Mouse (Mus musculus) limb, embryonic 14.5 days (tissue): ENCODE data around the gene Hic2. TPM values are rescaled to one million over a fixed set of nuclear protein-coding genes. Genes with fewer than 3 reads are reported as not detected.

Source experiments
- ATAC-seq: fragments of 200-750 bp; cut with Nextera tagmentation; 2 replicates; pipeline ENCODE4 v1.8.0; 2017; ENCODE audit warnings: low read depth, moderate number of reproducible peaks, moderate TSS enrichment; ENCODE audit not compliant: low FRiP score
- DNase-seq: peaks from one replicate; pipeline ENCODE4 v3.0.0-alpha.2; 2015; ENCODE audit warnings: low spot score
- H3K27ac ChIP-seq: fragments of 300-500 bp; sonication (generic); replicated peaks from 2 replicates; pipeline ENCODE4 v1.5.1; 2014; ENCODE audit warnings: low read depth, mild to moderate bottlenecking, low read length, moderate library complexity, mixed read lengths
- H3K27me3 ChIP-seq: fragments of 300-500 bp; sonication (generic); 2 replicates; pipeline ENCODE4 v1.6.1; 2014; ENCODE audit warnings: low read length, mixed read lengths; ENCODE audit not compliant: control insufficient read depth, insufficient read depth
- H3K36me3 ChIP-seq: fragments of 300-500 bp; sonication (generic); 2 replicates; pipeline ENCODE4 v1.6.1; 2014; ENCODE audit warnings: mild to moderate bottlenecking, low read length, moderate library complexity, mixed read lengths; ENCODE audit not compliant: control insufficient read depth, insufficient read depth
- H3K4me1 ChIP-seq: fragments of 300-500 bp; sonication (generic); 2 replicates; pipeline ENCODE4 v1.6.1; 2014; ENCODE audit warnings: antibody characterized with exemption, low read length, mixed read lengths; ENCODE audit not compliant: control insufficient read depth, insufficient read depth
- H3K4me2 ChIP-seq: fragments of 300-500 bp; sonication (generic); replicated peaks from 2 replicates; pipeline ENCODE4 v1.6.1; 2014; ENCODE audit warnings: low read depth, mild to moderate bottlenecking, low read length, moderate library complexity; ENCODE audit not compliant: severe bottlenecking
- H3K4me3 ChIP-seq: fragments of 300-500 bp; sonication (generic); replicated peaks from 2 replicates; pipeline ENCODE4 v1.5.1; 2014; ENCODE audit warnings: low read length
- H3K9ac ChIP-seq: fragments of 300-500 bp; sonication (generic); 2 replicates; pipeline ENCODE4 v1.6.1; 2014; ENCODE audit warnings: mild to moderate bottlenecking, low read depth, low read length, moderate library complexity; ENCODE audit not compliant: severe bottlenecking
- H3K9me3 ChIP-seq: fragments of 300-500 bp; sonication (generic); 2 replicates; pipeline ENCODE4 v1.6.1; 2016; ENCODE audit warnings: low read length; ENCODE audit not compliant: control insufficient read depth
- POLR2A ChIP-seq: fragments of 200-500 bp; IDR thresholded peaks from 2 replicates; pipeline ENCODE4 v1.8.0; 2012; ENCODE audit warnings: inconsistent platforms, mild to moderate bottlenecking, moderate library complexity, borderline replicate concordance; ENCODE audit not compliant: insufficient read depth, insufficient read length; ENCODE audit errors: extremely low read depth
- WGBS: fragments of 180-500 bp; shearing (Covaris S2); extraction: QIAGEN DNeasy Blood & Tissue Kit; methylation state at CpG from one replicate; pipeline ENCODE4 v1.1.7; 2014; 5-methylcytosine and 5-hydroxymethylcytosine counted together
- polyA plus RNA-seq, 2 experiments: library from polyadenylated mRNA; depleted of rRNA in 1 of 2; stranded (reverse) in 1 of 2; unstranded in 1 of 2; fragments of >200 nt; fragmentation: Nextera tagmentation in 1 of 2; extraction: Ambion mirVana in 1 of 2; gene quantifications; 2 replicates each; pipeline versions ENCODE4 v1.2.1 to v1.2.3; 2012 to 2014

Hic2 gene
- polyA plus RNA-seq, 2 experiments, result 4.6 to 7.8 TPM

DNA sequence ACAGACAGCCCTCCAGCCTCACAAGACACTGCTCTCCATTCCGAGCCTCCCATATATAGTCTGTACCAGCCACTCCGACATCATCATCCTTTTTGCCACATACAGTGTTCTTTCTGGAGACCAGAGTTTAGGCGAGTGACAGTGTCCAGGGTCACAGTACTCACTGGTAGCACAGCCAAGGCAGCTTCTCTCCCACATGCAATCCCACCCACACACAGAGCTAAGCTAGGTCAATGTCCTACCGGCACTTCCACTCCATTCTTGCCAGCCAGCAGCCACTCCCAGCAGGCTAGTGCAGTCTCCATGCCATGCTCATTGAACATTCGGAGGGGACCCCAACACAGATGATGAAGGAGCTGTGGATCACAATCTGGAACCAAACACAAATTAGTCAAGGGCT, 74.1 kb downstream of the Hic2 start:
- no peak for ATAC-seq
- Histone ChIP-seq H3K36me3 (peaks cover 68% of the 10 kb centered on the region), H3K27me3 (no peaks in the 10 kb centered on the region), H3K9ac (no peak overlapping the region), H3K4me2 (no peak overlapping the region), H3K4me3 (no peak overlapping the region), H3K9me3 (no peaks in the 10 kb centered on the region), H3K27ac (no peak overlapping the region), H3K4me1 (no peaks in the 10 kb centered on the region)
- WGBS, result 90% methylated on average over 5 of the region's 5 CpGs
- DNase-seq, result no peak
- no peak for TF ChIP-seq POLR2A

- no peak for DNase-seq
- no peak overlapping the region for H3K9ac ChIP-seq
- no peak overlapping the region for H3K4me3 ChIP-seq
- H3K4me2 ChIP-seq, result no peak overlapping the region
- 90% methylated on average over 10 of the region's 10 CpGs for WGBS
- H3K27me3 ChIP-seq, result no peaks in the 10 kb centered on the region
- TF ChIP-seq POLR2A, result no peak
- H3K36me3 ChIP-seq, result peaks cover 63% of the 10 kb centered on the region
- H3K9me3 ChIP-seq, result no peaks in the 10 kb centered on the region
- no peak overlapping the region for H3K27ac ChIP-seq
- no peak for ATAC-seq
- H3K4me1 ChIP-seq, result no peaks in the 10 kb centered on the region
Measured at GRCm38 (mm10) chr16:17309036-17309435, 75.7 kb downstream of the Hic2 start.

DNA sequence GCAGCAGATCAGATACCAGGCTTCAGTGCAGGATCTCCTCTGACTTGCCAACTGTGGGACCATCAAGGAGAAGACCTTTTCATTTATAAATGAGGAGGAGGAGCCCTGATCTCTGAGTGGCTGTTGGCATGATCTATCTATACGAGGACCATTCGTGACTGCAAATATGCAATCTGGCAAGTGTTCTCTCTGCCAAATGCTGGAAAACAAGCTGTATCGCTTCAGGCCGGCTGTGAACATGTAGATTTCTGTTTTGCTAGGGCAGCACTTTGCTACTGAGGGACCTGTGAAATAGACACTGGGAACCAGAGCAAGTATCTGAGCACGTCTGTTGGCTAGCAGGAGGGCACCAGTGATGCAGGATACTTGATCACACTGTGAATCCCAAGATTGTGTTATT, 79.2 kb downstream of the Hic2 start:
- H3K4me3 ChIP-seq, result no peak overlapping the region
- H3K4me2 ChIP-seq, result no peak overlapping the region
- no peak for ATAC-seq
- DNase-seq, result no peak
- TF ChIP-seq POLR2A, result no peak
- no peak overlapping the region for H3K27ac ChIP-seq
- H3K36me3 ChIP-seq, result peaks cover 71% of the 10 kb centered on the region
- no peak overlapping the region for H3K9ac ChIP-seq
- no peaks in the 10 kb centered on the region for H3K9me3 ChIP-seq
- no peaks in the 10 kb centered on the region for H3K27me3 ChIP-seq
- H3K4me1 ChIP-seq, result no peaks in the 10 kb centered on the region
- 89% methylated on average over 5 of the region's 5 CpGs for WGBS

Other genes with a start within 250 kb of the Hic2 start
- gene Ypel1, start 163.9 kb upstream of the Hic2 start, polyA plus RNA-seq (2012; rRNA removed), result 20.3 and 20.7 TPM in 2 replicates
- gene Ypel1, start 163.9 kb upstream of the Hic2 start, polyA plus RNA-seq (2014; fragmentation: Nextera tagmentation; extraction: Ambion mirVana), result 36.9 and 42.9 TPM in 2 replicates
- 126 and 131 TPM in 2 replicates for gene Ppil2, start 122.3 kb upstream of the Hic2 start, polyA plus RNA-seq (2012; rRNA removed)
- 116 and 133 TPM in 2 replicates for gene Ppil2, start 122.3 kb upstream of the Hic2 start, polyA plus RNA-seq (2014; fragmentation: Nextera tagmentation; extraction: Ambion mirVana)
- gene 2610318N02Rik, start 108.4 kb upstream of the Hic2 start, polyA plus RNA-seq (2012; rRNA removed), result 52.6 and 70.6 TPM in 2 replicates
- 26.3 and 26.4 TPM in 2 replicates for gene 2610318N02Rik, start 108.4 kb upstream of the Hic2 start, polyA plus RNA-seq (2014; fragmentation: Nextera tagmentation; extraction: Ambion mirVana)
- 34.8 and 35.8 TPM in 2 replicates for gene Sdf2l1, start 101.2 kb upstream of the Hic2 start, polyA plus RNA-seq (2012; rRNA removed)
- 32.2 and 38.8 TPM in 2 replicates for gene Sdf2l1, start 101.2 kb upstream of the Hic2 start, polyA plus RNA-seq (2014; fragmentation: Nextera tagmentation; extraction: Ambion mirVana)
- gene Ydjc, start 89.0 kb upstream of the Hic2 start, polyA plus RNA-seq (2012; rRNA removed), result 14.1 and 15.5 TPM in 2 replicates
- 9.0 and 11.8 TPM in 2 replicates for gene Ydjc, start 89.0 kb upstream of the Hic2 start, polyA plus RNA-seq (2014; fragmentation: Nextera tagmentation; extraction: Ambion mirVana)
- gene Ccdc116, start 86.3 kb upstream of the Hic2 start, polyA plus RNA-seq (2012; rRNA removed), result 2.7 and 3.5 TPM in 2 replicates
- gene Ccdc116, start 86.3 kb upstream of the Hic2 start, polyA plus RNA-seq (2014; fragmentation: Nextera tagmentation; extraction: Ambion mirVana), result 0.54 and 0.94 TPM in 2 replicates
- gene Ube2l3, start 30.9 kb upstream of the Hic2 start, polyA plus RNA-seq (2012; rRNA removed), result 91.1 and 124 TPM in 2 replicates
- gene Ube2l3, start 30.9 kb upstream of the Hic2 start, polyA plus RNA-seq (2014; fragmentation: Nextera tagmentation; extraction: Ambion mirVana), result 304 and 323 TPM in 2 replicates
- 0.21 and 0.22 TPM in 2 replicates for gene Rimbp3, start 25.0 kb upstream of the Hic2 start, polyA plus RNA-seq (2012; rRNA removed)
- 0.17 and 0.26 TPM in 2 replicates for gene Rimbp3, start 25.0 kb upstream of the Hic2 start, polyA plus RNA-seq (2014; fragmentation: Nextera tagmentation; extraction: Ambion mirVana)
- 23.8 and 28.2 TPM in 2 replicates for gene Tmem191c, start 42.5 kb downstream of the Hic2 start, polyA plus RNA-seq (2012; rRNA removed)
- gene Tmem191c, start 42.5 kb downstream of the Hic2 start, polyA plus RNA-seq (2014; fragmentation: Nextera tagmentation; extraction: Ambion mirVana), result 7.5 and 8.2 TPM in 2 replicates
- 0.43 and 0.51 TPM in 2 replicates for gene Serpind1, start 97.8 kb downstream of the Hic2 start, polyA plus RNA-seq (2012; rRNA removed)
- 0.44 and 0.77 TPM in 2 replicates for gene Serpind1, start 97.8 kb downstream of the Hic2 start, polyA plus RNA-seq (2014; fragmentation: Nextera tagmentation; extraction: Ambion mirVana)
- gene Snap29, start 172.4 kb downstream of the Hic2 start, polyA plus RNA-seq (2012; rRNA removed), result 9.0 and 9.7 TPM in 2 replicates
- 6.6 and 7.8 TPM in 2 replicates for gene Snap29, start 172.4 kb downstream of the Hic2 start, polyA plus RNA-seq (2014; fragmentation: Nextera tagmentation; extraction: Ambion mirVana)
- 62.3 and 74.3 TPM in 2 replicates for gene Pi4ka, start 172.7 kb downstream of the Hic2 start, polyA plus RNA-seq (2012; rRNA removed)
- 36.5 and 37.5 TPM in 2 replicates for gene Pi4ka, start 172.7 kb downstream of the Hic2 start, polyA plus RNA-seq (2014; fragmentation: Nextera tagmentation; extraction: Ambion mirVana)
- 36.6 and 65.3 TPM in 2 replicates for gene Crkl, start 218.4 kb downstream of the Hic2 start, polyA plus RNA-seq (2012; rRNA removed)
- gene Crkl, start 218.4 kb downstream of the Hic2 start, polyA plus RNA-seq (2014; fragmentation: Nextera tagmentation; extraction: Ambion mirVana), result 62.9 and 70.7 TPM in 2 replicates